Mouse (Mus musculus) T-cell, adult 2 months (primary cell): ENCODE results near the gene Tmprss2.

Experiments
- DNase-seq: peaks from one replicate; pipeline ENCODE4 v3.0.0; 2022; ENCODE audit warnings: low spot score

Gene Tmprss2

GRCm38 (mm10) chr16:97610939-97611338 lies at the start of gene Tmprss2:
TSS of gene Tmprss2 (minus strand) at chr16:97611195.
- DNase-seq = no peak

GRCm38 (mm10) chr16:97659225-97659658 lies 48.2 kb upstream of the Tmprss2 start:
- DNase-seq = no peak

GRCm38 (mm10) chr16:97658481-97658880 lies 47.5 kb upstream of the Tmprss2 start:
- DNase-seq = no peak

GRCm38 (mm10) chr16:97655800-97656199 lies 44.8 kb upstream of the Tmprss2 start:
- DNase-seq = no peak

GRCm38 (mm10) chr16:97649522-97650188 lies 38.7 kb upstream of the Tmprss2 start:
- DNase-seq = no peak

- DNase-seq = no peak
Measured at GRCm38 (mm10) chr16:97644681-97645080, 33.7 kb upstream of the Tmprss2 start.

GRCm38 (mm10) chr16:97639630-97640029 lies 28.6 kb upstream of the Tmprss2 start:
- no peak for DNase-seq

GRCm38 (mm10) chr16:97632880-97633484 lies 22.0 kb upstream of the Tmprss2 start:
- DNase-seq = no peak

GRCm38 (mm10) chr16:97623166-97623565 lies 12.2 kb upstream of the Tmprss2 start:
- no peak for DNase-seq

- DNase-seq = no peak
Measured at GRCm38 (mm10) chr16:97622383-97622889, 11.4 kb upstream of the Tmprss2 start.

GRCm38 (mm10) chr16:97618285-97618684 lies 7.3 kb upstream of the Tmprss2 start:
- DNase-seq = no peak

- no peak for DNase-seq
Measured at GRCm38 (mm10) chr16:97612009-97612408, 1.0 kb upstream of the Tmprss2 start.

- no peak for DNase-seq
Measured at GRCm38 (mm10) chr16:97610246-97610645, 749 bp downstream of the Tmprss2 start.

GRCm38 (mm10) chr16:97609676-97610075 lies 1.3 kb downstream of the Tmprss2 start:
- DNase-seq = no peak

- no peak for DNase-seq
Measured at GRCm38 (mm10) chr16:97607956-97608355, 3.0 kb downstream of the Tmprss2 start.

- no peak for DNase-seq
Measured at GRCm38 (mm10) chr16:97606829-97607228, 4.2 kb downstream of the Tmprss2 start.

GRCm38 (mm10) chr16:97605957-97606721 lies 4.9 kb downstream of the Tmprss2 start:
- DNase-seq = no peak

GRCm38 (mm10) chr16:97602256-97602655 lies 8.7 kb downstream of the Tmprss2 start:
- no peak for DNase-seq

GRCm38 (mm10) chr16:97600591-97600990 lies 10.4 kb downstream of the Tmprss2 start:
- DNase-seq = no peak

- no peak for DNase-seq
Measured at GRCm38 (mm10) chr16:97598046-97598445, 12.9 kb downstream of the Tmprss2 start.

GRCm38 (mm10) chr16:97593816-97594509 lies 17.0 kb downstream of the Tmprss2 start:
- no peak for DNase-seq

- DNase-seq = peak; percentile 53
Measured at GRCm38 (mm10) chr16:97593057-97593456, 17.9 kb downstream of the Tmprss2 start.
